Mouse (Mus musculus) G1E (cell line): ENCODE results near the gene Gm17606. TPM values are rescaled to one million over a fixed set of nuclear protein-coding genes. Genes with fewer than 3 reads are reported as not detected.

ENCODE experiments used
- ATAC-seq: 2 replicates; pipeline ENCODE4 v1.8.0; 2016; ENCODE audit warnings: mild to moderate bottlenecking; ENCODE audit not compliant: insufficient number of reproducible peaks, poor library complexity, low FRiP score, severe bottlenecking; ENCODE audit errors: extremely low read depth
- DNase-seq: peaks from one replicate; pipeline ENCODE4 v3.0.0; 2012; ENCODE audit warnings: low spot score
- H3K27me3 ChIP-seq: 2 replicates; pipeline ENCODE4 v1.6.1; 2012; ENCODE audit warnings: mild to moderate bottlenecking, low read length, inconsistent platforms; ENCODE audit not compliant: insufficient read depth
- H3K36me3 ChIP-seq: replicated peaks from 2 replicates; pipeline ENCODE3; 2012; ENCODE audit warnings: mild to moderate bottlenecking, inconsistent platforms
- H3K4me1 ChIP-seq: 2 replicates; pipeline ENCODE4 v1.6.1; 2012; ENCODE audit warnings: low read depth, low read length, inconsistent platforms, mixed read lengths; ENCODE audit not compliant: insufficient read depth
- H3K4me3 ChIP-seq: 2 replicates; pipeline ENCODE4 v1.5.1; 2012; ENCODE audit warnings: low read depth, mild to moderate bottlenecking, inconsistent platforms, low read length, moderate library complexity, mixed read lengths
- H3K9me3 ChIP-seq: replicated peaks from 2 replicates; pipeline ENCODE4 v1.6.1; 2012; ENCODE audit warnings: inconsistent platforms
- CTCF ChIP-seq: IDR thresholded peaks from 2 replicates; pipeline ENCODE4 v1.5.1; 2012; ENCODE audit warnings: low read depth, low read length, inconsistent platforms, mixed read lengths
- GATA1 ChIP-seq: IDR thresholded peaks from 2 replicates; pipeline ENCODE4 v1.6.1; 2012; ENCODE audit warnings: borderline replicate concordance, low read length, inconsistent platforms, mixed read lengths
- GATA2 ChIP-seq: IDR thresholded peaks from 2 replicates; pipeline ENCODE4 v1.6.1; 2012; ENCODE audit warnings: low read depth, low read length, inconsistent platforms, borderline replicate concordance
- POLR2AphosphoS5 ChIP-seq: IDR thresholded peaks from 2 replicates; pipeline ENCODE4 v1.6.1; 2012; ENCODE audit warnings: low read depth, low read length, inconsistent platforms; ENCODE audit not compliant: insufficient replicate concordance
- TAL1 ChIP-seq: conservative IDR thresholded peaks from 2 replicates; pipeline ENCODE4 v1.6.1; 2012; ENCODE audit warnings: low read depth, low read length, inconsistent platforms, mixed read lengths
- polyA plus RNA-seq: library from polyadenylated mRNA; stranded (reverse); fragments of >175 nt; gene quantifications from 2 replicates; pipeline ENCODE4 v1.2.3, GENCODE M21; 2012
- total RNA-seq, 2 experiments: library from RNA; stranded (forward) in 1 of 2; stranded (reverse) in 1 of 2; fragments of 200-1000 nt in 1 of 2; fragments of >200 nt in 1 of 2; fragmentation: Nextera tagmentation in 1 of 2; gene quantifications; 2 replicates each; pipeline ENCODE4 v1.2.3; 2014 to 2017

Gene Gm17606
- total and polyA plus RNA-seq, 3 experiments = not detected

- TF ChIP-seq TAL1 = no peak
- TF ChIP-seq CTCF = no peak
- TF ChIP-seq GATA1 = no peak
- TF ChIP-seq POLR2AphosphoS5 = no peak
- TF ChIP-seq GATA2 = no peak
Observed at GRCm38 (mm10) chr14:54642224-54642944, 1.6 kb downstream of the Gm17606 start.

GRCm38 (mm10) chr14:54643011-54643410 is 2.3 kb downstream of the Gm17606 start:
- H3K4me3 ChIP-seq = no peak overlapping the region
- peaks cover 63% of the 10 kb centered on the region for H3K4me1 ChIP-seq
- H3K27me3 ChIP-seq = peaks cover 20% of the 10 kb centered on the region
- no peak for DNase-seq
- peaks cover 81% of the 10 kb centered on the region for H3K36me3 ChIP-seq
- TF ChIP-seq CTCF = no peak
- TF ChIP-seq GATA1 = no peak
- TF ChIP-seq TAL1 = no peak
- TF ChIP-seq GATA2 = no peak
- no peak for TF ChIP-seq POLR2AphosphoS5
- no peaks in the 10 kb centered on the region for H3K9me3 ChIP-seq
- no peak for ATAC-seq

More at GRCm38 (mm10) chr14:54642224-54642944, 1.6 kb downstream of the Gm17606 start:
- DNase-seq (no peak), ATAC-seq (no peak)
- peaks cover 57% of the 10 kb centered on the region for H3K4me1 ChIP-seq
- H3K4me3 ChIP-seq = no peak overlapping the region
- peaks cover 80% of the 10 kb centered on the region for H3K36me3 ChIP-seq
- peaks cover 20% of the 10 kb centered on the region for H3K27me3 ChIP-seq
- no peaks in the 10 kb centered on the region for H3K9me3 ChIP-seq

- TF ChIP-seq TAL1 = no peak
- peaks cover 79% of the 10 kb centered on the region for H3K36me3 ChIP-seq
- no peak overlapping the region for H3K4me3 ChIP-seq
- H3K27me3 ChIP-seq = peaks cover 16% of the 10 kb centered on the region; the same call in 1 of the 2 replicates
- ATAC-seq (no peak), DNase-seq (no peak)
- H3K9me3 ChIP-seq = no peaks in the 10 kb centered on the region
- peaks cover 74% of the 10 kb centered on the region for H3K4me1 ChIP-seq
Observed at GRCm38 (mm10) chr14:54644294-54644693, 3.5 kb downstream of the Gm17606 start.

- H3K36me3 ChIP-seq = peaks cover 97% of the 10 kb centered on the region
- ATAC-seq = no peak
- H3K4me1 ChIP-seq = peaks cover 78% of the 10 kb centered on the region
- TF ChIP-seq GATA2 = no peak
- no peak for TF ChIP-seq CTCF
- TF ChIP-seq GATA1 = no peak
- no peak for DNase-seq
- no peak overlapping the region for H3K4me3 ChIP-seq
- no peaks in the 10 kb centered on the region for H3K9me3 ChIP-seq
- H3K27me3 ChIP-seq = no peaks in the 10 kb centered on the region; the same call in 1 of the 2 replicates
Observed at GRCm38 (mm10) chr14:54646455-54646854, 5.7 kb downstream of the Gm17606 start.

- H3K36me3 ChIP-seq = peaks cover 97% of the 10 kb centered on the region
- no peak for TF ChIP-seq CTCF
- no peak for TF ChIP-seq GATA1
- TF ChIP-seq POLR2AphosphoS5 = no peak
- TF ChIP-seq TAL1 = no peak
- TF ChIP-seq GATA2 = no peak
- no peaks in the 10 kb centered on the region for H3K9me3 ChIP-seq
- H3K27me3 ChIP-seq = no peaks in the 10 kb centered on the region; the same call in 1 of the 2 replicates
- no peak overlapping the region; the same call in 1 of the 2 replicates for H3K4me3 ChIP-seq
- ATAC-seq = no peak
- H3K4me1 ChIP-seq = peaks cover 78% of the 10 kb centered on the region
- no peak for DNase-seq
Observed at GRCm38 (mm10) chr14:54646898-54647636, 6.3 kb downstream of the Gm17606 start.

GRCm38 (mm10) chr14:54647900-54648299 is 7.1 kb downstream of the Gm17606 start:
- Histone ChIP-seq H3K36me3 (peaks cover 96% of the 10 kb centered on the region), H3K9me3 (no peaks in the 10 kb centered on the region), H3K27me3 (no peaks in the 10 kb centered on the region; the same call in 1 of the 2 replicates), H3K4me3 (no peak overlapping the region; the same call in 1 of the 2 replicates), H3K4me1 (peaks cover 79% of the 10 kb centered on the region)
- TF ChIP-seq TAL1 (0 out of 2 replicates have a peak, but pooled peaks have one; percentile 39), GATA2 (no peak), POLR2AphosphoS5 (no peak), CTCF (no peak), GATA1 (no peak)
- peak; percentile 75 for ATAC-seq
- peak; percentile 61 for DNase-seq
